Mouse (Mus musculus) adrenal gland (tissue): ENCODE measurements around the gene Bmp7.

Experiments used
- intact Hi-C: fragments of 180-260 bp; cut with DNase I; formaldehyde crosslinking; loops from one replicate; pipeline ENCODE4 v1.15.1; 2025

Gene Bmp7

DNA sequence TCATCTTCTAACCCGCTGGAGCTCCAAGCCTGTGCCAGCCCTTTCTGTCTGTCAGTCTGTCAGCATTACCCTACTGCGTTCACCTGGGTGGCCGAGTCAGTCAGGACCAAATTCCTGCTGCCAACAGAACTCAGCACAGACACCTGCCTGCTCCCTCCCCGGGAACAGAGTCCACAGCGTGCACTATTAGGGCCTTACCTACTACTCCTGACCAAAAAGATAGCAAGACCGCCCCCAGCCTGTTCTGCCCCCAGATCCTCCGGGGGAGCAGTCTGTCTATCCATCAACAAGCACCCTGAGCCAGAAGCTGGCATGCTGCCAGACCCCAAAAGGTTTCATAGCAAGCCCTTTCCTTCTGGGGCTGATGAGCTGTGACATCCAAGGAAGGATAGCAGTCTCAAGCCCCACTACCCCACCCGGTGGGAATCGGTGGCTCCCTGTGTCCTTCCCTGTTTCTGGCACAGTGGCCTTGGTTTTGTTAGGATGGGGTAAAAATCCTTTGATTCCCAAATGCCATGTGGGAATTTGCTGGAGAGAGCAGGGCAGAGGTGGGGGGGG lies 10.1 kb upstream of the Bmp7 start:
- intact Hi-C loops: loop anchor here (2.0 kb wide), 1 partner anchor 119 kb away; no protein-coding TSS in a partner anchor

- intact Hi-C loops: loop anchor here (5.0 to 10.0 kb wide), 2 partner anchors 46 to 92 kb away; no protein-coding TSS in a partner anchor
Measured at GRCm38 (mm10) chr2:172949051-172949450, 8.9 kb upstream of the Bmp7 start.

GRCm38 (mm10) chr2:172940799-172941163 lies 660 bp upstream of the Bmp7 start:
- intact Hi-C loops: loop anchor here (10.0 kb wide), 1 partner anchor 54 kb away; no protein-coding TSS in a partner anchor

DNA sequence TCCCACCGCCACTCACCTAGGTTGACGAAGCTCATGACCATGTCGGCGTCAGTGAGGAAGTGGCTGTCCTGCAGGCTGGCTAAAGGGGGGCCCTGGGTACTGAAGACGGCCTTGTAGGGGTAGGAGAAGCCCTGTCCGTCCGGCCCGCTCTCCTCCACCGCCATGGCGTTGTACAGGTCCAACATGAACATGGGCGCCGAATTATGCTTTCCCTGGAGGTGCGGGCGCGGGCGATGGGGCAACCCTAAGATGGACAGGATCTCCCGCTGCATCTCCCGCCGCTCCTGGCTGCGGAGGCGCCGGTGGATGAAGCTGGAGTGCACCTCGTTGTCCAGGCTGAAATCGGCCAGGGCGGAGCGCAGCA lies 500 bp downstream of the Bmp7 start:
- intact Hi-C loops: loop anchor here (10.0 kb wide), 1 partner anchor 55 kb away; no protein-coding TSS in a partner anchor

- intact Hi-C loops: no loop called here
Measured at GRCm38 (mm10) chr2:172938761-172939638, 1.1 kb downstream of the Bmp7 start.

- intact Hi-C loops: no loop called here
Measured at GRCm38 (mm10) chr2:172937326-172938190, 2.6 kb downstream of the Bmp7 start.

DNA sequence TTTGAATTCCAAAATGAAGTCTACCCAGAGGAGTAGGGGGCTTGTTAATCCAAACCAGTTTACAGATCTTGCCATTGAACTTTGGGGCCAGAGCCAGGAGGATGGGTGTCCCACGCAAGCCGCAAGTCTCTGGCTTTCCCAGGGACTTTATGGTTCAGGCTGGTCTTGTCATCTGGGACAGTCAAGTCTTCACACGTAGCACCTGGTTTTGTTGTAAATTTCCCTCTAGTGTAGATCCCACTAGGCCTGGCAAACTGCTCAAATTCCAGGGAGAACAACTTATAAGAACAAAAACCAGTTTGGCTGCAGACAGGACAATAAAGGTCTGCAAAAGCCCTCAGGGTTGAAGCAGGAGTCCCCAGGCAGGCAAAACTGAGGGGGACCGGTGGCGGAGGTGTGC lies 3.3 kb downstream of the Bmp7 start:
- intact Hi-C loops: no loop called here

GRCm38 (mm10) chr2:172935776-172936562 lies 4.2 kb downstream of the Bmp7 start:
- intact Hi-C loops: no loop called here

GRCm38 (mm10) chr2:172934891-172935740 lies 5.0 kb downstream of the Bmp7 start:
- intact Hi-C loops: no loop called here

GRCm38 (mm10) chr2:172934420-172934788 lies 5.7 kb downstream of the Bmp7 start:
- intact Hi-C loops: no loop called here

DNA sequence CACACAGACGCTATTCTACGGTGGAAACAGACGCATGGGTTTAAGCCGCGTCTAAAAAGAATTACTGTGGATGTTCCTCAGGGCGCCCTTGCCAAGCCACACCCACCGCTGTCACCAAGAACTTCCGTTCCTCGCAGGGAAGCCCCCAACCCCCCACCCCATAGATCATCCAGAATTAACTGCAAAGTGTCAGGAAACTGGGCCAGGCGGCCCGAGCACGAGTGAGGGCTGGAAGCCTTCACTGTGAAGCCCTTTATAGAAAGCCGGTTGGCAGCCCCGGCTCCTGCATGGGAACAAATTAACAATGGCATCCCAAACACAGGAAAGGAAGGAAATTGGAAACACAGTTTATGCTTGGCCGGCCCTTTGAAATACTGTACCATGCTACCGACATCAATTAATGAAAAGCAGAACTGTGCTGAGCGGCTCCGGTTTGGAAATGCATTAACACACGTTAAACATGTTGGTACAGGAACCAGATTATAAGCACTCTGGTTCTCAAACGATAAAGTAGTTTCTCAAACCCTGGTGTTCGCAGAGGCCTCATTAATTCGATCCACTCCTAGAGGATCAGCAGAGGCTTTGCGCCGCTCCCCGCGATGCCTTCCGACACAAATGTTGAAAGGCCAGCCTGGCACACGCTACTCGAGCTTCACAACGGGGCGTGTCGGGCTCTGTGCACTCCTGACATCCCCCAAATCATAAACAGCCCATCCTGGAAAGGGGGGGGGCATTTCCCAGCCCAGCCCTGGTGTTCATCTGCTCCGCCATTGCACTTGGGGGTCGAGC lies 6.3 kb downstream of the Bmp7 start:
- intact Hi-C loops: no loop called here

GRCm38 (mm10) chr2:172931137-172931898 lies 8.8 kb downstream of the Bmp7 start:
- intact Hi-C loops: no loop called here

DNA sequence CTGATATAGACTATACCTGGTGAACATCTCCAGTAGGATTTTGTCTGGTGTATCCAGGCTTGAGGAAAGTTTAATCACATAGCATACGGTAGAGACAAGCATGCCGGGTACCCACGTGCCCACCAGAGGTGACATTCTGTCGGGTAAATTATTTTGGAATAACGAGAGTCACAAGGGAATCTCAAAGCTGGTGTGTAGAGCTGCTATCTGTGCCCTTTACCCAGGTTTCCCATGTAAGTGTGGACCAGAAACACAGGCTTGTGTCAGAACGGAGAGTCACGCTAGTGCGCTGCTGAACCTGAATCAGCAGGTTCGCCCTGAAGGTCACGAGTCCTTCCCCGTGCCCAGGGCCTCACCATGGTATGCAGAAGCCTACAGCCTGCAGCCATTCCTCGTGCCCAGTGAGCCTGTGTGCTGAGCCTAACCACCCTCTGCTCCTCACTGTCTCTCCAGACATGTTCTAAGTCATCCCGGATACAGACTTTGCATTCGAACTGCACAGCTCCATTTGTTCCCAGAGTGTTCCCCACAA lies 10.2 kb downstream of the Bmp7 start:
- intact Hi-C loops: no loop called here

DNA sequence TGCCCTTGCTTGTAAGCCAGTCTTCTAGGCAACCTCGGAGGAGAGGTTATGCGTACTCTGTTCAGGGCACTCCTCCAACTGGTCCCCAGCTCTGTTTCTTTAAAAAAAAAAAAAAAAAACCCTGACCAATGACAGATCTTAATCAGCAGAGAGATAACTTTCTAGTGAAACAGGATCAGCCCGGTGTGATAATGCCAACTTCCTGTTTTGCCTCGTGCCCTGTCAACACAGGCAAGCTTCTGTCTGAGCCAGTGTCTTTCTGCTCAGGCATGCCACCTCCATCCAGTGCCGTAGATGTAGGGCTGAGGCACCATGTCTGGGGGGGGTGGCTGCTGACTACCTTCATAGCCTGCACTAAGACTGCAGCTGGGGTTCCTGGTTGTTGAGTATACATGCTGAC lies 12.5 kb downstream of the Bmp7 start:
- intact Hi-C loops: no loop called here

DNA sequence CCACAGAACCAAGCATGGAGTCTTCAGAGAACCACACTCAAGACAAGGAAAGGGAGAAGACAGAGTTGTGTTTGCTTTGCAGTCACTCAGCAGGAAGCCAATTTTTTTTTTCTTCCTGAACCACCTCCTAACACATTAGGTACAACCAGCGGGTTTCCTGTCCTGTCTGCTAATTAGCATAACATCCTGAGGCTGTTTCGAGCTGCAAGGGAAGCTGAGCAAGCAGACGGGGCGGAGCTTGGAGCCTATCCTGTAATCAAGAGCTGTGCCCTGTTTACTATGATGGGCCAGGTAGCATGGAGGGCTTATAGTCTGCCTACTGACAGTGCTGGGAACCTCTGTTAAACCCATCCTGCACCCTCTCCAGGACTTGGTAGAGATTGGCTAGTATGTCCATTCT lies 13.8 kb downstream of the Bmp7 start:
- intact Hi-C loops: no loop called here

DNA sequence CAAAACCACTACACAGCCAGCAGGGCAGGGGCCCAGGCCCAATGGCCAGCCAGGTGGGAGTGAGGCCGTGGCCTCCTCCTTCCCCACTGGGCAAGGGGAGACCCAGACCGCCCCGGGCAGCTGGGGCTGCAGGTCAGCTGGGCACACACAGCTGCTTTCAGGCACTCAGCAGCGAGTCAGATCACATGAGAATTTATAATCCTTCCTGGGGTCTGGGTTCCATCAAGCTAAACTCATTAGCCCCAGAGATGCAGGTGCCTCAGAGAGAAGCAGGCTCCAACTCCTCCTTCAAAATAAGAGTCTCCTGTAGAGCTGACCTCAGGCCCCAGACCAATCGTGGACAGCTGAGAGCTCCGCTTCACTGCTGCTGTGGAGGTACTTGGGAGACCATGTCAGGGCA lies 15.2 kb downstream of the Bmp7 start:
- intact Hi-C loops: no loop called here

GRCm38 (mm10) chr2:172923198-172923597 lies 16.9 kb downstream of the Bmp7 start:
- intact Hi-C loops: no loop called here

- intact Hi-C loops: no loop called here
Measured at GRCm38 (mm10) chr2:172922597-172922996, 17.5 kb downstream of the Bmp7 start.
